Mouse (Mus musculus) erythroblast, embryonic 14.5 days (primary cell): ENCODE data around the gene Ston1. TPM values are rescaled to one million over a fixed set of nuclear protein-coding genes. Genes with fewer than 3 reads are reported as not detected.

ENCODE experiments used
- H3K27me3 ChIP-seq: 2 replicates; pipeline ENCODE4 v1.6.1; 2012; ENCODE audit warnings: inconsistent platforms; ENCODE audit not compliant: control insufficient read depth
- H3K36me3 ChIP-seq: 2 replicates; pipeline ENCODE4 v1.6.1; 2012; ENCODE audit warnings: mild to moderate bottlenecking, inconsistent platforms; ENCODE audit not compliant: control insufficient read depth
- H3K4me1 ChIP-seq: 2 replicates; pipeline ENCODE4 v1.6.1; 2012; ENCODE audit warnings: inconsistent platforms; ENCODE audit not compliant: control insufficient read depth
- H3K4me3 ChIP-seq: replicated peaks from 2 replicates; pipeline ENCODE3; 2012; ENCODE audit warnings: moderate library complexity, mild to moderate bottlenecking, inconsistent platforms
- H3K9me3 ChIP-seq: 2 replicates; pipeline ENCODE4 v1.6.1; 2012; ENCODE audit warnings: low read length, inconsistent platforms, mixed read lengths; ENCODE audit not compliant: control insufficient read depth
- GATA1 ChIP-seq: IDR thresholded peaks from 2 replicates; pipeline ENCODE4 v1.6.1; 2012; ENCODE audit warnings: low read length, inconsistent platforms, mixed read lengths
- TAL1 ChIP-seq: IDR thresholded peaks from 3 replicates; pipeline ENCODE4 v1.6.1; 2012; ENCODE audit warnings: low read length, inconsistent platforms, mixed read lengths
- polyA plus RNA-seq: library from polyadenylated mRNA; stranded (reverse); fragments of >175 nt; gene quantifications from 2 replicates; pipeline ENCODE4 v1.2.3, GENCODE M21; 2012

Ston1 gene
- polyA plus RNA-seq, 1 experiment, result not detected

DNA sequence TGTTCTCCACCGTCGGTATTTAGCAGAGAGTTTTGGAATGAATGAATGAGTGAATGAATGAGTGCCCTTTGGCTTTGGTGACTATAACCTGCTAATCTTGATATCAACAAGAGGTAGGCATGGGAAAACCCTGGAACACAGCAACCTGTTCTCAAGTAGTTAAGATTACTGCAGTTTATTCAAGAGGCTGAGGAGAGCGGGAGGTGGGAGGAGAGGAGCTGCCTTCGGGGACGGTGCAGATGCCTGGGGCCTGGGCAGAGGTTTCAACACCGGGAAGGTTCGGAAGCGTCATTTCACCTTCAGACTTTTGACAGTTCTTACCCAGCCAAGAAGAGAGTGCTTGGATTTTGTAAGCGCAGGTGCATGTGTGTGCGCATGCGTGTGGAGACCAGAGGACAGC is 14.5 kb upstream of the Ston1 start:
- TF ChIP-seq TAL1 (no peak), GATA1 (no peak)
- Histone ChIP-seq H3K4me3 (no peak overlapping the region), H3K9me3 (no peaks in the 10 kb centered on the region; the same call in 1 of the 2 replicates), H3K27me3 (no peaks in the 10 kb centered on the region), H3K4me1 (no peaks in the 10 kb centered on the region), H3K36me3 (peaks cover 57% of the 10 kb centered on the region)

- Histone ChIP-seq H3K27me3 (no peaks in the 10 kb centered on the region), H3K4me3 (no peak overlapping the region), H3K4me1 (no peaks in the 10 kb centered on the region), H3K9me3 (no peaks in the 10 kb centered on the region; the same call in 1 of the 2 replicates), H3K36me3 (peaks cover 56% of the 10 kb centered on the region)
- TF ChIP-seq TAL1 (no peak), GATA1 (no peak)
Measured at GRCm38 (mm10) chr17:88583411-88583810, 14.1 kb upstream of the Ston1 start.

DNA sequence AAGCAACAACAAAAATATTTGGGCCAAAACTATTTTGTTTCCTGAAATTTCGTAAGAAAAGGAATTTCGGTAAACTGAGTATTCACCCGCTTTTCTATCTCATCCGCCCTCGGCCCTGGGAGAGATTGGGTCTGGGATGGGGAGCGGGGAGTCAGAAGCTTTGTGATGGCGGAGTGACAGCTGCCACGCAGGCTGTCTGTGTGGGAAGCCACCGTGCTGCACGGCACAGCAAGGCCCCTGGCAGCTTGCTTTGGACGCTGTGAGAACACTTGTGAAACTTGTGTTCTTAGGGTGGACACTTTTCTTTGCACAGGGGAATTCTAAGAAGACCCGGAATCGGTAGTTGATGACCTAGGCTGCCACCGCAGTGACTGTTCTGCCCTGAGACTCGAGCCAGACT is 10.1 kb upstream of the Ston1 start:
- TF ChIP-seq TAL1 (no peak), GATA1 (no peak)
- Histone ChIP-seq H3K4me3 (no peak overlapping the region), H3K36me3 (peaks cover 42% of the 10 kb centered on the region), H3K4me1 (no peaks in the 10 kb centered on the region), H3K27me3 (no peaks in the 10 kb centered on the region), H3K9me3 (no peaks in the 10 kb centered on the region; the same call in 1 of the 2 replicates)

DNA sequence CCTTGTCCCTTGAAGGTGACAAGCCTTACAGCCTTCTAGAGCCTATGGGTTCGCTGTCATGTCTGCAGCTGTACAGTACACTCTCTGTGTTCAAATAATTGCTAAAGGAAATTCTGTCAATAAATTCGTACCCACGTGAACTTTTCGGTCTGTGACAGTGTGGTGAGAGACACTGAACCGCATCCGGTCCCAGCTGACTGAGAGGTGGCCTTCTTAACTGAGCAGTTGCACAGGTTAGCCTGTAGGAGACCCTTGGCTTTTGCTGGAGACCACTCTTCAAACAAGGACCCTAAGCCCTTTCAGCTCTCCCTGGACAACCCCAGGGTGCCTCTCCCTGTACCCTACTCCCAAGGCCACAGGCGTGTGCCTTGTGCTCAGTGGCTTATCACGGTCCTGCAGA is 9.3 kb upstream of the Ston1 start:
- H3K36me3 ChIP-seq, result peaks cover 39% of the 10 kb centered on the region
- TF ChIP-seq GATA1 (no peak), TAL1 (no peak)
- no peak overlapping the region for H3K4me3 ChIP-seq
- no peaks in the 10 kb centered on the region; the same call in 1 of the 2 replicates for H3K9me3 ChIP-seq
- H3K27me3 ChIP-seq, result no peaks in the 10 kb centered on the region
- H3K4me1 ChIP-seq, result no peaks in the 10 kb centered on the region

DNA sequence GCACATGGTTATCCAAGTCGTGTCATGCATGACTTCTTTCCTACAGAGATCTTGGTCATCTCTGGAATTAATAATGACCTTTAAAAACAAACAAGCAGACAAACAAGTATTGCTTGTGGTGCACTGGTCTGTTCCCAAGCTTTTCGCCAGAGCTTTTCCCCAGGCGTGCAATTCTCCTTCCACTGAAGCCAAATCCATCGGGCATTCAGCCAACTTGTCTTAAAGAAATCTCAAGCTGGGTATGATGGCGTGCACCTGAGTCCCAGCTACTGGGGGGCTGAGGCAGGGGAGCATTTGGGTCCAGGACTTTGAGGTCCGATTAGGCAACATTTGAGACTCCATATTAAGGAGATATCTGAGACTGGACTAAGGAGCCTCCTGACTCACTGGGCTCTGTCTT is 7.2 kb upstream of the Ston1 start:
- no peaks in the 10 kb centered on the region for H3K4me1 ChIP-seq
- peaks cover 23% of the 10 kb centered on the region for H3K36me3 ChIP-seq
- H3K27me3 ChIP-seq, result no peaks in the 10 kb centered on the region
- no peaks in the 10 kb centered on the region for H3K9me3 ChIP-seq
- TF ChIP-seq GATA1 (no peak), TAL1 (no peak)
- H3K4me3 ChIP-seq, result no peak overlapping the region

DNA sequence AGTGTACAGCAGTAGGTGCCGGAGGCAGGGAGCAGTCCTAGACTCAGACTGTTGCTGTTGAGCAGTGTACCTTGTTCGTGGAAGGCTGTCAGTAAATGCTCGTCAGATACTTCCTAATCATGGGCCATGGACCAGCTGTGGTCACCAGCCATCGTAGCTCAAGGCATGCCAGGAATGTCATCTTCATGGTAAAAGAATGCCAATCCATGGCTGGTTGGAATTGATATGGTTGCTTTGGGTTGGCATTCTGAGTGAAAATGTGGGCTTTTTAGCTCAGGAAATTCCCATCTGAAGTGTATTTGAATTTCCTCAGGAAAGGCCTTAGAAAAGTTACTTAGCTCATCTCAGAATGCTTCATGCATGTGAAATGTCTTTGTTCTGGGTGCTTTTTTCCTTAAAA is 2.4 kb upstream of the Ston1 start:
- Histone ChIP-seq H3K9me3 (no peaks in the 10 kb centered on the region), H3K4me3 (no peak overlapping the region), H3K4me1 (peaks cover 14% of the 10 kb centered on the region), H3K36me3 (no peaks in the 10 kb centered on the region), H3K27me3 (peaks cover 6% of the 10 kb centered on the region)
- no peak for TF ChIP-seq TAL1
- no peak for TF ChIP-seq GATA1

- Histone ChIP-seq H3K9me3 (no peaks in the 10 kb centered on the region), H3K27me3 (peaks cover 6% of the 10 kb centered on the region), H3K4me3 (no peak overlapping the region), H3K4me1 (peaks cover 14% of the 10 kb centered on the region), H3K36me3 (no peaks in the 10 kb centered on the region)
- TF ChIP-seq GATA1, result no peak
- no peak for TF ChIP-seq TAL1
Measured at GRCm38 (mm10) chr17:88596068-88596467, 1.4 kb upstream of the Ston1 start.

DNA sequence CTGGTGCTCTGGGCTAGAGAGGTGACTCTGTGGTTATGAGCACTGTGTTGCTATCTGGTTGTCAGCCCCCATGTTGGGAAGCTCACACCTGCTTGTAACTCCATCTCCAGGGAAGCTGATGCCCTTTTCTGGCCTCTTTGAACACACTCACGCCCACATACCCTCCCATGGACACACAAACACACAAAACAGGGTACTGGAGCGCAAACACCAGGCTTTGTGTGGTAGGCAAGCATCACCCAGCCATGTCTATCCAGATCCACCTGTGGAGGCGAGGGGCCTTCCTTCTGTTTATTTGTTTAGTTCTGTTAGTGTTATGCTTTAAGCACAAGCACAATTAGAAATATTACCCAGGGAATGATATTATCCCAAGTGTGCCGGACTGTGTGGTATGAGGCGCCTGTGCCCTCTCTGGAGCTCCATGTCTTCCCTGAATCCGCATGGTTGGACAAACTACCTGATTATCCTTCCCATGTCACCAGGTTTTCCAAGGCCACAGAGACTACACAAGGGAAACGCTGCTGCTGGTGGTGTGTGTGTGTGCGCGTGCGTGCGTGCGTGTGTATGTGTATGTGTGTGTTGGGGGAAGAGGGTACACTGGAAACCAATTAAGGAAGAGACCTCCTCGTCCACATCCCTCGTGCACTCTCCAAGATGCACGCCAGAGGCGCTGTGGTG is 801 bp upstream of the Ston1 start:
- Histone ChIP-seq H3K4me3 (peak overlapping the region; percentile 52), H3K27me3 (peaks cover 6% of the 10 kb centered on the region), H3K9me3 (no peaks in the 10 kb centered on the region), H3K4me1 (peaks cover 14% of the 10 kb centered on the region), H3K36me3 (no peaks in the 10 kb centered on the region)
- TF ChIP-seq GATA1, result no peak
- no peak for TF ChIP-seq TAL1

DNA sequence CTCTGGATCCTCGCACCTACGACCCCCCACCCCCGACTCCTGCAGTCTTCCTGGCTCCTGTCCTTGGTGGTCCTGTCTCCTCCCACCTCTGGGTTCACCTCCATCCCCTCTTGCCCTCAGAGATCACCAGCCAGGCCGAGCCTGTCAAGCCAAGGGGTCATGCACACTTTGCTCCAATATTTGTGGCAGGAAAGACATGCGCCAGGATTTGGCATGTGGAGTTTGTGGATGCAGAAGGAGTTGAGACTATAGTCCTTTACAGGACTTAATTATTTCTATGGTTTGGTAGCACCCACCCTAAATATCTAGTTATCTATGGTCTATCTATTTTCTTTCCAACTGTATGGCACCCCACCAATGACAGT is 554 bp downstream of the Ston1 start:
- TF ChIP-seq TAL1, result no peak
- no peak for TF ChIP-seq GATA1

More for the DNA sequence above, 554 bp downstream of the Ston1 start:
- peaks cover 6% of the 10 kb centered on the region for H3K27me3 ChIP-seq
- H3K9me3 ChIP-seq, result no peaks in the 10 kb centered on the region
- H3K4me1 ChIP-seq, result peaks cover 14% of the 10 kb centered on the region
- no peaks in the 10 kb centered on the region for H3K36me3 ChIP-seq
- H3K4me3 ChIP-seq, result peak overlapping the region; percentile 52
